ENCODE assay signal across 8 mouse cellular contexts in genomic region chr8:84975434-84975833, GRCm38 (mm10). TPM values are rescaled to one million over a fixed set of nuclear protein-coding genes. Genes with fewer than 3 reads are reported as not detected.
DNase-seq lines count a peak whose midpoint lies in the region; ATAC-seq lines count a peak whose summit lies in the region.
"Had no signal": no experiment of that assay in that cellular context is flagged by ENCODE, and none has a peak within 500 bp of the region (broad histone marks: within the 10 kb centered on the region; RNA-seq: fewer than 3 reads in every experiment).

No protein-coding gene starts in this region.

- H3K36me3 ChIP-seq in embryonic facial prominence, embryonic 12.5 days, result peaks cover 35% of the 10 kb centered on the region

- ATAC-seq in embryonic facial prominence, embryonic 12.5 days (ENCODE audit: insufficient number of reproducible peaks, insufficient read depth, low FRiP score, low TSS enrichment), result no peak

- peaks cover 31% of the 10 kb centered on the region for H3K27me3 ChIP-seq in embryonic facial prominence, embryonic 12.5 days

- WGBS in embryonic facial prominence, embryonic 12.5 days, result 32% methylated on average over 7 of the region's 7 CpGs

- peak overlapping the region; percentile 70; the same call in 1 of the 2 replicates for H3K27ac ChIP-seq in embryonic facial prominence, embryonic 12.5 days

- peak overlapping the region; percentile 50 for H3K4me3 ChIP-seq in embryonic facial prominence, embryonic 12.5 days

- H3K9ac ChIP-seq in embryonic facial prominence, embryonic 12.5 days, result no peak overlapping the region; the same call in 1 of the 2 replicates

- intact Hi-C loops in heart, postnatal 14 days (cut with DNase I), result loop anchor here (1.0 kb wide), 1 partner anchor 14 kb away; no protein-coding TSS in a partner anchor

- DNase-seq in CD8-positive naive resting alpha-beta T cell, adult 2 months (ENCODE audit: low read depth in 2 of 2, low spot score in 2 of 2), result peak; percentile 79 to 92
- DNase-seq in NIH3T3 (ENCODE audit: low read depth), result peak; percentile 87
- DNase-seq in heart, postnatal 14 days, result peak; percentile 66 to 81
- DNase-seq in layer of hippocampus, postnatal 25 days (ENCODE audit: extremely low spot score in 1 of 2, low spot score in 1 of 2), result peak; percentile 56 to 64
- DNase-seq in lung, postnatal 4 days, result peak; percentile 76 to 88
- peak; percentile 71 to 78 for DNase-seq in spleen, postnatal 14 days (ENCODE audit: low spot score in 2 of 2)

- H3K4me2 ChIP-seq in embryonic facial prominence, embryonic 12.5 days (replicated peaks), result peak overlapping the region; percentile 98

- H3K4me1 ChIP-seq in embryonic facial prominence, embryonic 12.5 days, result peaks cover 52% of the 10 kb centered on the region

- no peaks in the 10 kb centered on the region for H3K9me3 ChIP-seq in embryonic facial prominence, embryonic 12.5 days

RNA-seq across cellular contexts. Expression of gene Junb, which starts 3.1 kb away (rescaled TPM):
- 8.0 and 9.0 TPM in 2 replicates for polyA plus RNA-seq in embryonic facial prominence, embryonic 12.5 days (2016; fragmentation: Nextera tagmentation; extraction: Ambion mirVana)
- total RNA-seq in heart, postnatal 14 days (2021), result 10 to 100 TPM; 11.2 to 13.9 TPM
- 10 to 100 TPM; 67.9 to 68.8 TPM for total RNA-seq in layer of hippocampus, postnatal 25 days (2021)

RNA-seq across cellular contexts. Expression of gene Rnaseh2a, which starts 5.9 kb away (rescaled TPM):
- polyA plus RNA-seq in embryonic facial prominence, embryonic 12.5 days (2016; fragmentation: Nextera tagmentation; extraction: Ambion mirVana), result 104 and 115 TPM in 2 replicates
- total RNA-seq in heart, postnatal 14 days (2021), result 10 to 100 TPM; 39.7 to 50.7 TPM
- total RNA-seq in layer of hippocampus, postnatal 25 days (2021), result 10 to 100 TPM; 37.1 to 41.5 TPM

RNA-seq across cellular contexts. Expression of gene Prdx2, which starts 6.0 kb away (rescaled TPM):
- 1,038 and 1,130 TPM in 2 replicates for polyA plus RNA-seq in embryonic facial prominence, embryonic 12.5 days (2016; fragmentation: Nextera tagmentation; extraction: Ambion mirVana)
- total RNA-seq in heart, postnatal 14 days (2021), result 100 to 1,000 TPM; 627 to 727 TPM
- 100 to 1,000 TPM; 335 to 353 TPM for total RNA-seq in layer of hippocampus, postnatal 25 days (2021)

RNA-seq across cellular contexts. Expression of gene Gm49661, which starts 6.2 kb away (rescaled TPM):
- not detected in 2 replicates for polyA plus RNA-seq in embryonic facial prominence, embryonic 12.5 days (2016; fragmentation: Nextera tagmentation; extraction: Ambion mirVana)
- total RNA-seq in heart, postnatal 14 days (2021), result 1 to 10 TPM; 1.1 to 2.7 TPM
- total RNA-seq in layer of hippocampus, postnatal 25 days (2021), result not detected
- total RNA-seq: layer of hippocampus, postnatal 14 days had no signal

RNA-seq across cellular contexts. Expression of gene Hook2, which starts 15.0 kb away (rescaled TPM):
- 20.6 TPM in 2 replicates for polyA plus RNA-seq in embryonic facial prominence, embryonic 12.5 days (2016; fragmentation: Nextera tagmentation; extraction: Ambion mirVana)
- total RNA-seq in heart, postnatal 14 days (2021), result 1 to 10 TPM; 1.6 to 2.0 TPM
- total RNA-seq in layer of hippocampus, postnatal 25 days (2021), result 1 to 10 TPM; 7.6 to 9.3 TPM

Comparison
In these comparisons a context has a peak if more than half of its experiments do, and no peak if none do; other contexts are left out.
1. RNA of gene Junb, which starts 3.1 kb away (total RNA-seq): 67.9 to 68.8 TPM in layer of hippocampus, postnatal 25 days; 11.2 to 13.9 TPM in heart, postnatal 14 days; every median in the first group is over 4 times any median in the second.
2. Peak in every context shown above with its lines, with median percentiles within 50 percentile points of each other: DNase-seq.